Mouse (Mus musculus) layer of hippocampus, adult 8-10 months (tissue): ENCODE measurements at regions not wholly inside any gene's neighbourhood (a gene's known extent, or its start where the extent isn't known, plus 50 kb on each side); places are given as distances from the start of the nearest gene placed in this dataset.
"Not testable (repeated sequence)": the region's sequence is repeated elsewhere in the genome, so short reads cannot be mapped to it uniquely, and the experiment has no call there.

Experiments used
- DNase-seq, 2 experiments: peaks; one replicate each; pipeline ENCODE4 v3.0.0; 2022; ENCODE audit warnings: low spot score in 2 of 2

- DNase-seq = not testable (repeated sequence)
These were observed 841.9 kb upstream of the Olfr1507 start for GRCm38 (mm10) chr14:53337446-53337845.

DNA sequence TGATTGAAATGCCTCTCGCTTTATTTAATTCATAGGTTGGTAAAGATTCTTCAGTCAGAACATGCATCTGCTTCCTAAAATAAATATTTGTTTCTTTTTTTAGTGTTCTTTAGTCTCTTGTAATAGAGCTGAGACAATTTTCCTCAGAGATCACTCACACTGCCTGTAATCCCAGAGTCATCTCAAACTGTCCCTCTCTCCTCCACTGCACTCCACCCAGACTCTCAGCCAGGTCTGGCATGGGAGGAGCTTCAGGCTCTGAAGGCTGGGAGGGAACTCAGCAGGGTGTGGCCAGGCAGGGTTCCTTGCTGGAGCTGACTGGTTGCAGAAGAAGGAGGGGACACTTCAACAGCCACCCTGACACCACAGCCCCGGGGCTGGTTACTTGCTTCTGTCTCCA is 841.2 kb upstream of the Olfr1507 start:
- not testable (repeated sequence) for DNase-seq

- not testable (repeated sequence) for DNase-seq
These were observed 838.9 kb upstream of the Olfr1507 start for GRCm38 (mm10) chr14:53334451-53334850.

- DNase-seq = not testable (repeated sequence)
These were observed 835.6 kb upstream of the Olfr1507 start for GRCm38 (mm10) chr14:53331153-53331552.

DNA sequence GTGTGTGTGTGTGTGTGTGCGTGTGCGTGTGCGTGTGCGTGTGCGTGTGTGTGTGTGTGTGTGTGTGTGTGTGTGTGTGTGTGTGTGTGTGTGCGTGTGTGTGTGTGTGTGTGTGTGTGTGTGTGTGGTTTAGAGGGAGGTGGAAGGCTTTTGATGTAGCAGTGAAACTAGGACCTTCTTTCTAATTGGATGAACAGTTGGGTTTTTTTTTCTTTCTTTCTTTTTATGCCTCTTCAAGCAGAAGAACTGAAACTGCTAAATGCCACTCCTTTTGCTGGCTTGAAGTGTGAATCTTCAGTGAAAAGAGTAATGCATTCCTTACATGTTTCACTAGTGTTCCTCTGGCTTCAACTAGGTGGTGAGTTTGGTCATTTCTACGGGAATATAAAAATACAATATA is 828.8 kb upstream of the Olfr1507 start:
- DNase-seq = not testable (repeated sequence)

- not testable (repeated sequence) for DNase-seq
These were observed 823.2 kb upstream of the Olfr1507 start for GRCm38 (mm10) chr14:53318512-53319309.

- DNase-seq = not testable (repeated sequence)
These were observed 816.9 kb upstream of the Olfr1507 start for GRCm38 (mm10) chr14:53312490-53312889.

GRCm38 (mm10) chr14:53303179-53303578 is 807.6 kb upstream of the Olfr1507 start:
- DNase-seq = not testable (repeated sequence)

- DNase-seq = not testable (repeated sequence)
These were observed 806.9 kb upstream of the Olfr1507 start for GRCm38 (mm10) chr14:53302491-53302829.

DNA sequence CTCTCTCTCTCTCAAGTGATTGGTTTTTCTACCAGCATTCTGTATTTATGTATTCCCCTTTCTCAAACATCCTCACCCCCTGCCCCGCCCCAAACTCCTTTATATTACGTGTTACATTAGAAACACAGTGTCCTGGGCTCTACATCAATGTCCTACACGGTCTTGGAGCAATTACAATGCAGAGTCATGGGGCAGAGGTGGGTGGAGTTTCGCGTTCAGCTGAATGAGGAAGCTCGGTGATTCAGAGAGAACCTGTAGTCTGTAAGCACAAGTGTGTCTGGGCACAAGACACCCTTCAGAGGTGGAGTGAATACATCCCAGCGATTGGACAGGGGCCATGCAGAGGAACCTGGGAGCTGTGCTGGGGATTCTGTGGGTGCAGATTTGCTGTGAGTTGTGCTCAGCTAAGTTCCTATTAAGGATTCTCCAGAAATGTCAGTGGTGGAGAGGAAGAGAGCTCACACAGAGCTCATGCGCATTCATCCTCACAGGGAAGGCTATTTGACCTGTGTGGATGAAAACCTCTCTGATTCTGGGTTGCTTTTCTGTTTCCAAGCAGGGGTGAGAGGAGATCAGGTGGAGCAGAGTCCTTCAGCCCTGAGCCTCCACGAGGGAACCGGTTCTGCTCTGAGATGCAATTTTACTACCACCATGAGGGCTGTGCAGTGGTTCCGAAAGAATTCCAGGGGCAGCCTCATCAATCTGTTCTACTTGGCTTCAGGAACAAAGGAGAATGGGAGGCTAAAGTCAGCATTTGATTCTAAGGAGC is 806.4 kb upstream of the Olfr1507 start:
- DNase-seq = not testable (repeated sequence)

DNA sequence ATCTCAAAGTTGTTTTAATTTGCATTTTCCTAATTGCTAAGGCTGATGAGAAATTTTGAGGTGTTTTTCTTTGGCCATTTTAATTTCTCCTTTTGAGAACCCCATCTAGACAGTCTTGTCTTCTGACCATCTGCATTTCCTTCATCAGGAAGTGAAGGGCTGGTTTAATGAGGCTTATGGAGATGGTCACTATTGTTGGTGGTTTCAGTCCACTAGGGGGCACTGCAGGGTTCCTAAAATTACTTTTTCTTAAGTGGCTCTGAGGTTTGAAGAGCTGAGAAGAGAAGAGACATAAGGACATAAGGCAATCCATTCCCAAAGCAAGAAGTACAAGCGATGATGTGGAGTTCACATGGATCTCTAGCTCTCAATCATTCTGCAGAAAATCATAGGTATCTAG is 805.6 kb upstream of the Olfr1507 start:
- not testable (repeated sequence) for DNase-seq

DNA sequence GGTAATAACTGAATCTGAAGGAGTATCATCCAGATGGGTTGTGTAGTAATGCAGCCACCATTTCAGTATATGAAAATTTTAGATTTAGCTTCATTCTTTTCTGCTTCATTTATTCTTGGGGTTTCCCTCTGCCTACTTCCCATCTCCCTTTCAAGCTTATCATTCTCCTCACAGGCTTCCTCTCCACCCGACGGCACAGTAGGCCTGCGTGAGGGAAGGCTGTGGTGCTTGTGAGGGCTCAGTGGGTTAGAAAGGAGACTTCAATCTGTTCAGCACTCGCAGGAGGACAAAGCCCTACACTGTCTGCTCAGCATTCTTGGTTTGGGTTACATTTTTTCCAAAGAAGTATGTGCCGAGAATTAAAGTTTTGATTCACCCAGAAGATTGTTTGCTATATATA is 804.2 kb upstream of the Olfr1507 start:
- not testable (repeated sequence) for DNase-seq

- not testable (repeated sequence) for DNase-seq
These were observed 788.0 kb upstream of the Olfr1507 start for GRCm38 (mm10) chr14:53283350-53284141.

DNA sequence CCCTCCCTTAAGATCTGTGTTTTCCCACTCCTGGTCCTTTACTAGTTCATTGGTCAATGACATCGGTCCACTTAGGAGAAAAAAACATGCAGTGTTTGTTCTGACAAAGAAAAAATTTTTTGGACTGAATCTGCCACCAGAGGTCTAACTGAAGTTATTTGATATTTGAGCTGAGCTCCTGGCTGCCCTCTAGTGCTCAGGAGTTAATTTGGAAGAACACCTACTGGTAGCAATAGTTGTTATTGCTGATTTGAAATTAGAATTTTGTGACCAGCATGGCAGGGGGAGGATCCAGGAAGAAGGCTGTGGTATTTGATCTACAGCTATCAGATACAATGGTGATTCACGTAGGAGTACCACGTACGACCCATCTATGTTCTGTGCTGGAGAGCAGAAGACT is 777.7 kb upstream of the Olfr1507 start:
- not testable (repeated sequence) for DNase-seq

GRCm38 (mm10) chr14:53267693-53268092 is 772.1 kb upstream of the Olfr1507 start:
- not testable (repeated sequence) for DNase-seq

DNA sequence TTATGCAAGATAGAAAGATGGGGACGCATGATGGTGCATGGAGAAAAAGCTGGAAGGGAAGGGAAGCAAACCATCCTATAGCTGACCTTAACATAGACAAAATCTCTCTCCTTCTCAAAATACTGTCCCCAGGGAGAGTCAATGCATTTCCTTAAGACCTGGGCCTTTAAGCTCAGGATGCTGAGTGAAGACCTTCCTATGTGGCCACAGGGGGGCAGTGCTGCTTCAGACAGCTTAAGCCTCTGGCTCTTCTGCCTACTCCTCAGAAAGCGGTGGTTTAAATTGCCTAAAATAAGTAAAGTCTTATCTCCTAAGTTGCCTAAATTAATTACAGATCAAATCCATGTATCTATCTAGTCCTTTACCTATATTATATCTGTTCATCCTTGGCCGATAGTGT is 760.4 kb upstream of the Olfr1507 start:
- DNase-seq = not testable (repeated sequence)

- not testable (repeated sequence) for DNase-seq
These were observed 757.9 kb upstream of the Olfr1507 start for GRCm38 (mm10) chr14:53253470-53253869.

DNA sequence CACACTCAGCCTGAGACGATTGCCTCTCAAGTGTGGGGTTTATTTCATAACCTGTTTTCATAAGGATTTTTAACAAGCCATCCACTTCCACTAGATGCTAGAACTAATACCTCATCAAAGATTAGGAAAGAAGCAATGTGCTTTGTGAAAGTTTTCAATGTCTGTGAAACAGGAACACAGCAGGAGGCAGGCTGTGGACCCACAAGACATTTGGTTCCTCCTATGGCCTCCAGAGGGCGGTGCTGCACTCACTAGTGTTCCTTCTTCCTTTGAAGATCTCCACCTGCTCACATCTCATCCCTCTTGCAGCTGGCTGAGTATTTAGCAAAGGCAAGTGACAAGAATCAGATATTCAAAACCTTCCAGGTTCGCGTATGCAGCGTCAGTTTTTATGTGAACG is 735.6 kb upstream of the Olfr1507 start:
- not testable (repeated sequence) for DNase-seq

GRCm38 (mm10) chr14:53224789-53225188 is 729.2 kb upstream of the Olfr1507 start:
- not testable (repeated sequence) for DNase-seq

GRCm38 (mm10) chr14:53210554-53210953 is 715.0 kb upstream of the Olfr1507 start:
- not testable (repeated sequence) for DNase-seq

DNA sequence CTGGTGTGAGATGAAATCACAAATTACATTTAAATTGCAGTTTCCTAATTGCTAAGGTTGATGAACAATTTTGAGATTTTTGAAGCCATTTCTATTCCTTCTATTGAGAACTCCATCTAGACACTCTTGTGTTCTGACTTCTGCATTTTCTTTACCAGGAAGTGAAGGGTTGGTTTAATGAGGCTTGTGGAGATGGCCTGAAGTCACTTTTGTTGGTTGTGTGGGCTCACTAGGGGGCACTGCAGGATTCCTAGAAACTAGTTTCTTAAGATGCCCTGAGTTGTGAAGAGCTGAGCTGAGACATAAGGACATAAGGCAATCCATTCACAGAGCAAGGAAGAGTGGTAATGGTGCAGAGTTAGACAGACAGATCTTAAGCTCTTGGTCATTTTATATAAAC is 713.7 kb upstream of the Olfr1507 start:
- not testable (repeated sequence) for DNase-seq

DNA sequence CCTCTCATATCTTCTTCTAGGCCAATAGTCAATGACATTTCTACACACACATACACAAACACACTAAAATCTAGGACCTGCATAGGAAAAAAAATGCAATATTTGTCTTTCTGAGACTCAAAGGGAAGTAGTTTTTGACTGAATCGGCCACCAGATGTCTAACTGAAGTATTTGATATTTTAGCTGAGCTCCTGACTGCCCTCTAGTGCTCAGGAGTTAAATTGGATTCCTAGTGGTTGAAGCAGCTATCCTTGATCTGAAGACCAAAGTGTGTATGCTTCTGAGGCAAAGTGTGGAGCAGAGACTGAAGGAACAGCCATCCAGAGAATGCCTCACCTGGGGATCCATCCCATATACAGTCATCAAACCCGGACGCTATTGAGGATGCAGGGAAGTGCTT is 695.4 kb upstream of the Olfr1507 start:
- DNase-seq = not testable (repeated sequence)
